Mouse (Mus musculus) cortical plate, adult 2 months (tissue): ENCODE results near the gene Pced1b.

ENCODE experiments used
- CTCF ChIP-seq: fragments of 200-500 bp; IDR thresholded peaks from 2 replicates; pipeline ENCODE4 v1.5.1; 2011; ENCODE audit warnings: mild to moderate bottlenecking, control low read depth, low read length; ENCODE audit not compliant: insufficient read depth; ENCODE audit errors: extremely low read depth
- POLR2A ChIP-seq: fragments of 200-500 bp; IDR thresholded peaks from 2 replicates; pipeline ENCODE4 v1.6.1; 2011; ENCODE audit warnings: mild to moderate bottlenecking, low read length, control low read depth; ENCODE audit not compliant: insufficient read depth; ENCODE audit errors: extremely low read depth

DNA sequence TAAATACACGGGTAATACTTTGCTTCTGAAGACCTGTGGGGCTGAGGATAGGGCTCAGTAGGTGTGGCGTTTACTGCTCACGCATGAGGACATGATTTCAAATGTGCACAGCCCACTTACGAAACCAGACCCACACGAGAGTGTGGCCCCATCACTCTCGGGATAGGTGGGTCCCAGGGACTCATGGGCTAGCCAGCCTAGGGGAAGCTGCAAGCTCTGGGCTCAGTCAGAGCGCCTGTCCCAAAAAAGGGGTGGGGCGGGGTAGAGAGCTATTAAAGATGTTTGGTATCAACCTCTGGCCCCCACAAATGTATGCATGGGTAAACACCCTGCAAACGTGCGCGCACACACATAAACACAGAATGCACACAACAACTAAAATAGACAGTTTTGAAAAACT, 9.5 kb downstream of the Pced1b start:
- no peak for TF ChIP-seq CTCF
- TF ChIP-seq POLR2A = no peak
